In the genomic region with DNA sequence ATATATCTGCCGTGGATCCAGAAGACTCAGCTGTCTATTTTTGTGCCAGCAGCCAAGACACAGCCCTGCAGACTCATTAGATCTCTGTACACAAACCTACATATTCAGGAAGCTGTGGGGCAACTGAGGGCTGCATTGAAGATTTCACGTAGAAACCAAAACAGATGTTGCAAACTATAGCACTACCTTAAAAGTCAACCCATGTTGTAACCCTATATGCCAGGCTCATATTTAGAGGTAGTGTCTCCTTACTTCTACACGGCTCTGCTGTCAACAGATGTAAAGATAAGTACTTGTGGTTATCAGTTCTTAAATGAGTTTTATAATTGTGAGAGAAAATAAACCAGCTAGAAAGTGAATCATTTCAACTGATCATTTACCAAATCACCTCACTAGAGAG, we compare ENCODE assay signal across 33 mouse cellular contexts. TPM values are rescaled to one million over a fixed set of nuclear protein-coding genes. Genes with fewer than 3 reads are reported as not detected.
DNase-seq lines count a peak whose midpoint lies in the region; ATAC-seq and TF ChIP-seq lines count a peak whose summit lies in the region.
"Had no signal": no experiment of that assay in that cellular context is flagged by ENCODE, and none has a peak within 500 bp of the region (broad histone marks: within the 10 kb centered on the region; RNA-seq: fewer than 3 reads in every experiment).

No protein-coding gene starts in this region.

- 2% methylated on average over 3 of the region's 3 CpGs for WGBS in thymus, adult 2 months
- 82% methylated on average over 3 of the region's 3 CpGs for WGBS in neural tube, embryonic 15.5 days

- no peak for TF ChIP-seq POLR2A in thymus, adult 2 months (IDR thresholded peaks at IDR 0.05; ENCODE audit: control insufficient read depth, extremely low read depth, insufficient read depth, low read length, poor library complexity)

- no peaks in the 10 kb centered on the region for H3K9me3 ChIP-seq in neural tube, embryonic 15.5 days (replicated peaks)
- H3K9me3 ChIP-seq: embryonic facial prominence, embryonic 13.5 days; forebrain, embryonic 12.5 days; limb, embryonic 10.5 days; megakaryocyte, embryonic 14.5 days; midbrain, embryonic 13.5 days had no signal

- no peak overlapping the region for H3K9ac ChIP-seq in neural tube, embryonic 15.5 days (replicated peaks)
- H3K9ac ChIP-seq: embryonic facial prominence, embryonic 13.5 days; forebrain, embryonic 12.5 days; midbrain, embryonic 13.5 days had no signal

- H3K27ac ChIP-seq in thymus, adult 2 months (ENCODE audit: control insufficient read depth, insufficient read depth, low read length), result peak overlapping the region; percentile 59; the same call in 1 of the 2 replicates
- no peak overlapping the region for H3K27ac ChIP-seq in neural tube, embryonic 15.5 days (replicated peaks)
- H3K27ac ChIP-seq: embryonic facial prominence, embryonic 13.5 days; forebrain, embryonic 12.5 days; gastrocnemius, adult 2 months; hindbrain, postnatal 0 days; limb, embryonic 10.5 days; midbrain, embryonic 13.5 days had no signal

- ATAC-seq in CD4-positive, CD25-positive, alpha-beta regulatory T cell, adult 4 months, result peak; percentile 51
- peak; percentile 38 to 76; a peak in 2 of 4 replicates for ATAC-seq in hematopoietic stem cell, adult 5-6 weeks (replicated peaks in 1 of 2; ENCODE audit: insufficient read depth in 1 of 2, low FRiP score in 2 of 2, low TSS enrichment in 1 of 2, low read depth in 1 of 2, poor library complexity in 2 of 2, severe bottlenecking in 2 of 2)
- no peak for ATAC-seq in neural tube, embryonic 15.5 days (ENCODE audit: low FRiP score)
- ATAC-seq: hindbrain, postnatal 0 days; midbrain, embryonic 13.5 days had no signal

- H3K36me3 ChIP-seq in thymus, adult 2 months (ENCODE audit: control insufficient read depth, insufficient read depth, low read length), result no peaks in the 10 kb centered on the region
- no peaks in the 10 kb centered on the region for H3K36me3 ChIP-seq in neural tube, embryonic 15.5 days
- H3K36me3 ChIP-seq: embryonic facial prominence, embryonic 13.5 days; forebrain, embryonic 12.5 days; limb, embryonic 10.5 days; midbrain, embryonic 13.5 days had no signal

- no peaks in the 10 kb centered on the region for H3K27me3 ChIP-seq in thymus, adult 2 months (ENCODE audit: control insufficient read depth, insufficient read depth, low read length)
- H3K27me3 ChIP-seq in neural tube, embryonic 15.5 days (replicated peaks), result no peaks in the 10 kb centered on the region
- H3K27me3 ChIP-seq: embryonic facial prominence, embryonic 13.5 days; forebrain, embryonic 12.5 days; megakaryocyte, embryonic 14.5 days; midbrain, embryonic 13.5 days had no signal

- no peak overlapping the region for H3K4me3 ChIP-seq in thymus, adult 2 months (ENCODE audit: control insufficient read depth, insufficient read depth, low read length)
- H3K4me3 ChIP-seq in neural tube, embryonic 15.5 days (replicated peaks), result no peak overlapping the region
- H3K4me3 ChIP-seq: embryonic facial prominence, embryonic 13.5 days; erythroblast, embryonic 14.5 days; forebrain, embryonic 12.5 days; gastrocnemius, adult 2 months; limb, embryonic 10.5 days; megakaryocyte, embryonic 14.5 days; midbrain, embryonic 13.5 days had no signal

- DNase-seq in thymus, adult 2 months, result peak; percentile 7
- no peak for DNase-seq in thymus, postnatal 4 days
- DNase-seq in cerebellum, postnatal 25 days, result no peak
- DNase-seq in kidney, adult 18-20 months, result no peak
- DNase-seq: adrenal gland, adult 2 months; cerebellum, adult 11-12 months; cerebellum, postnatal 14 days; embryo, embryonic 11 days; gastrocnemius, adult 2 months; heart, postnatal 10 days; kidney, adult 11 months; kidney, postnatal 4 days; lung, adult 2 months; lung, postnatal 14 days; retina, postnatal 1 day; right cerebral cortex, postnatal 25 days had no signal

- no peak for TF ChIP-seq CTCF in thymus, adult 2 months (IDR thresholded peaks at IDR 0.05; ENCODE audit: borderline replicate concordance, control insufficient read depth, extremely low read depth, insufficient read depth, low read length, poor library complexity)

- no peak overlapping the region for H3K4me2 ChIP-seq in neural tube, embryonic 15.5 days
- H3K4me2 ChIP-seq: embryonic facial prominence, embryonic 13.5 days; forebrain, embryonic 12.5 days; heart, embryonic 11.5 days; midbrain, embryonic 13.5 days had no signal

- peaks cover 9% of the 10 kb centered on the region for H3K4me1 ChIP-seq in thymus, adult 2 months (replicated peaks; ENCODE audit: control insufficient read depth, insufficient read depth, low read length)
- no peaks in the 10 kb centered on the region for H3K4me1 ChIP-seq in neural tube, embryonic 15.5 days
- H3K4me1 ChIP-seq: forebrain, embryonic 12.5 days; limb, embryonic 10.5 days; midbrain, embryonic 13.5 days had no signal

RNA-seq across cellular contexts. Expression of gene 2210010C04Rik, which starts 27.4 kb away (rescaled TPM):
- 0.27 TPM in 2 replicates for polyA plus RNA-seq in thymus, adult 2 months (2012; rRNA removed)
- not detected for polyA plus RNA-seq in CD4-positive, CD25-positive, alpha-beta regulatory T cell, adult 4 months (2017; shearing (Covaris generic))
- total RNA-seq in hematopoietic stem cell, adult 5-6 weeks (2017), result not detected in 2 replicates
- not detected in 2 replicates for polyA plus RNA-seq in neural tube, embryonic 15.5 days (2015; fragmentation: Nextera tagmentation; extraction: Ambion mirVana)
- total RNA-seq: adrenal gland, adult 2 months; ES-E14; gastrocnemius, adult 2 months; heart, postnatal 10 days; hindbrain, postnatal 0 days; monocyte, adult 5-6 weeks had no signal
- polyA plus RNA-seq: embryonic facial prominence, embryonic 13.5 days; erythroblast, embryonic 14.5 days; forebrain, embryonic 12.5 days; heart, embryonic 11.5 days; hindbrain, embryonic 11.5 days; hindbrain, postnatal 0 days; kidney, embryonic 16.5 days; limb, embryonic 10.5 days; midbrain, embryonic 13.5 days; neural tube, embryonic 11.5 days; stomach, embryonic 14.5 days had no signal
